Comparison of ENCODE assay signal across 12 mouse cellular contexts in genomic region chr4:123409034-123409692, GRCm38 (mm10).
DNase-seq lines count a peak whose midpoint lies in the region; ATAC-seq and TF ChIP-seq lines count a peak whose summit lies in the region.
"Had no signal": no experiment of that assay in that cellular context is flagged by ENCODE, and none has a peak within 500 bp of the region (broad histone marks: within the 10 kb centered on the region; RNA-seq: fewer than 3 reads in every experiment).

No protein-coding gene starts in this region.

- no peaks in the 10 kb centered on the region for H3K27me3 ChIP-seq in kidney, postnatal 0 days (ENCODE audit: insufficient read depth, low read length)
- H3K27me3 ChIP-seq in embryonic facial prominence, embryonic 13.5 days: no peaks in the 10 kb centered on the region

- H3K4me3 ChIP-seq in gastrocnemius, adult 2 months: peak overlapping the region; percentile 76
- no peak overlapping the region for H3K4me3 ChIP-seq in kidney, postnatal 0 days (replicated peaks; ENCODE audit: low read depth, low read length)
- no peak overlapping the region for H3K4me3 ChIP-seq in embryonic facial prominence, embryonic 13.5 days

- H3K9ac ChIP-seq in kidney, postnatal 0 days (ENCODE audit: low read depth, low read length): no peak overlapping the region
- H3K9ac ChIP-seq in embryonic facial prominence, embryonic 13.5 days: peak overlapping the region; percentile 1; the same call in 1 of the 2 replicates
- H3K9ac ChIP-seq: liver, postnatal 0 days had no signal

- intact Hi-C loops in gastrocnemius, adult 2 months (cut with DNase I): no loop called here

- peaks cover 47% of the 10 kb centered on the region for H3K4me1 ChIP-seq in kidney, postnatal 0 days (replicated peaks; ENCODE audit: insufficient read depth, low read length)
- peaks cover 82% of the 10 kb centered on the region for H3K4me1 ChIP-seq in embryonic facial prominence, embryonic 13.5 days

- peak overlapping the region; percentile 28; the same call in 1 of the 2 replicates for H3K27ac ChIP-seq in gastrocnemius, adult 2 months
- H3K27ac ChIP-seq in kidney, postnatal 0 days: no peak overlapping the region
- H3K27ac ChIP-seq in embryonic facial prominence, embryonic 13.5 days: no peak overlapping the region

- TF ChIP-seq CTCF in gastrocnemius, adult 2 months (IDR thresholded peaks at IDR 0.05): no peak
- TF ChIP-seq CTCF in kidney, postnatal 0 days (IDR thresholded peaks at IDR 0.05; ENCODE audit: low read depth): no peak

- no peaks in the 10 kb centered on the region for H3K9me3 ChIP-seq in kidney, postnatal 0 days (replicated peaks; ENCODE audit: low read length)
- no peaks in the 10 kb centered on the region for H3K9me3 ChIP-seq in embryonic facial prominence, embryonic 13.5 days

- H3K36me3 ChIP-seq in kidney, postnatal 0 days (ENCODE audit: insufficient read depth, low read length): no peaks in the 10 kb centered on the region
- peaks cover 23% of the 10 kb centered on the region for H3K36me3 ChIP-seq in embryonic facial prominence, embryonic 13.5 days

- 79% methylated on average over 3 of the region's 3 CpGs for WGBS in kidney, postnatal 0 days
- WGBS in embryonic facial prominence, embryonic 13.5 days: 85% methylated on average over 3 of the region's 3 CpGs

- DNase-seq in gastrocnemius, adult 2 months: no peak
- no peak for DNase-seq in gastrocnemius, adult 18-20 months (ENCODE audit: low spot score)
- no peak for DNase-seq in kidney, postnatal 0 days (ENCODE audit: low spot score)
- DNase-seq in kidney, postnatal 36 days: no peak
- peak; percentile 24 for DNase-seq in 3134 (ENCODE audit: extremely low read depth, insufficient read length, low spot score)
- DNase-seq in cerebellum, postnatal 4 days (ENCODE audit: low spot score in 2 of 2): no peak
- no peak for DNase-seq in embryo, embryonic 11 days
- DNase-seq: cerebellum, adult 11-12 months; liver, postnatal 0 days; thymus, adult 18-20 months had no signal

- ATAC-seq in kidney, postnatal 0 days (replicated peaks; ENCODE audit: low FRiP score, low read depth): no peak
- ATAC-seq in embryonic facial prominence, embryonic 13.5 days (ENCODE audit: insufficient number of reproducible peaks, insufficient read depth, low FRiP score, low TSS enrichment, low read depth): no peak
- ATAC-seq: CD4-positive, CD25-positive, alpha-beta regulatory T cell, adult 4 months; liver, postnatal 0 days had no signal

- 0 out of 2 replicates have a peak overlapping the region, but pooled peaks have one; percentile 16 for H3K4me2 ChIP-seq in kidney, postnatal 0 days (ENCODE audit: low read length)
- peak overlapping the region; percentile 79 for H3K4me2 ChIP-seq in embryonic facial prominence, embryonic 13.5 days
